Mouse (Mus musculus): Measurements from ENCODE around the gene Atpaf2.

Gene Atpaf2

GRCm38 (mm10) chr11:60406606-60407005 lies 11.7 kb downstream of the Atpaf2 start:
- in situ Hi-C loops (cut with MboI, MseI) = loop anchor here in 1 of 2 experiments (25.0 kb wide), 1 partner anchor 319 kb away; no protein-coding TSS in a partner anchor

- in situ Hi-C loops (cut with MboI, MseI) = no loop called here
These were observed 21.1 kb downstream of the Atpaf2 start for GRCm38 (mm10) chr11:60397172-60397571.

DNA sequence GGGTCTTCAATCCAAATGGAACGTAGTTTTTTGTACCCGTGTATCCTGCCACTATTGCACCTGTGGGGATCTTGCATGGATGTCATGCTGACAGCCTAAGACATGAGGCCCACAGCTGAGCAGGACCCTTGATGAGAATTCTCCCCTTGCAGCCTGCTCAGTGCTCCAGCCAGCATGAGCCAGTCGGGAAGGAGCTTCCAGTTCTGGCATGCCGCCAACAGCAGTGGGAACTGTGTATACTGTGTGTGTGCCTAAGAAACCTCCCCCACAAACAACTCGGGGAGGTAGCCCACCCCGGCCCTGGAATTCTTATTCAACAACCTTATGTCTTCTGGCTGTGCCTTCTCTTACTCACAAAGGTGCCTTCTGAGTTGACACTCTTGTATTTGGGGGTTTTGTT lies 21.7 kb downstream of the Atpaf2 start:
- in situ Hi-C loops (cut with MboI, MseI) = no loop called here

DNA sequence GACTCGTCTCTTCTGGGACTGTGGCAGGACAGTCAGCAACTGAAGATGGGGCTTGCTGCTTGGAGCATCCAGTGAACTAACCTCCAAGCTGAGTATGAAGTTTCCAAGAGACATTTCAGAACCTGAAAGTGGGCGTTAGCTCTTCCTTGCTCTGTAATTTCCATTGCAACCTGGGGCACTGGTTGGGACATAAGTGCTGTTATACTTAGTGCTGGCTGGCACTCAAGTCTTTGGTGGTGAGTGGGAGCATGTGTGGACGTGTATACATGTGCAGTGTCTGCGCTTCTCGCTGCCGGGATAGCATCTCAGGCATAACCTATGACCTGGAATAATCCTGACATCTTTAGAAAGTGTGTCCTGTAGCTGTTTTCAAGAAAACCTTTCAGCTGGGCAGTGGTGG lies 26.9 kb downstream of the Atpaf2 start:
- in situ Hi-C loops (cut with MboI, MseI) = no loop called here

DNA sequence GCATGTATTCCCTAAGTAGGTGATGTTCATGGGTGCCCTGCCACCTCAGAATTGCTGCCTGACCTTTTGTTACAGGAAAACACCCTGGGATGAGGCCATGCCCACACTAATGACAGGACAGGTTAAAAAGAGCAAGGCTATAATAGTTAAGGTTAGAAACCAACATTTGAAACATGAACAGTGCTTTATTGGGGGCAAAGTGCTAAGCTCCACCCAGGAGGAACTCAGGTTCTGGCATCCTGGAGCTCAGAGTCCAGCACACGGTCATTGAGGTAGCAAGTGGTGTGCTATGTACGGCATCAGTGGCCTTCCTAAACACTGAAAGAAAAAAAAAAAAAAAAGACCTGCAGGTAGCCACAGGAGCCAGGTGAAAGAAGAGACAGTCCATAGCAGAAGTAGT lies 30.3 kb downstream of the Atpaf2 start:
- in situ Hi-C loops (cut with MboI, MseI) = no loop called here

GRCm38 (mm10) chr11:60385946-60386345 lies 32.3 kb downstream of the Atpaf2 start:
- in situ Hi-C loops (cut with MboI, MseI) = no loop called here

GRCm38 (mm10) chr11:60384762-60385421 lies 33.4 kb downstream of the Atpaf2 start:
- in situ Hi-C loops (cut with MboI, MseI) = no loop called here

DNA sequence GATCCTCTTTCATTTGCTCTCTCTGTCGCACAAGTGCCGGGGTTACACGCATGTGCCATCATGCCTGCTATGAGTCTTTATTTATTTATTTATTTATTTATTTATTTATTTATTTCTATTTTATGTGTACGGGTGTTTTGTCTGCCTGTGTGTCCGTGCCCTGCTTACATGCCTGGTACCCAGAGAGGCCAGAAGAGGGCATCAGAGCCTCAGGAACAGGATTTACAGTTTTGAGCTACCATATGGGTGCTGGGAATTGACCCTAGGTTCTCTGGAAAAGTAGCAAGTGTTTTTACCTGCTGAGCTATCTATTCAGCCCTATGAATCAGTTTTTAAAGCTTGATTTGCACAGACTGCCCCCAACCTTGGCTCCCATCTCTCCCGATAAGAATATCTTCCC lies 34.7 kb downstream of the Atpaf2 start:
- in situ Hi-C loops (cut with MboI, MseI) = no loop called here

- in situ Hi-C loops (cut with MboI, MseI) = no loop called here
These were observed 43.8 kb downstream of the Atpaf2 start for GRCm38 (mm10) chr11:60374481-60374880.

DNA sequence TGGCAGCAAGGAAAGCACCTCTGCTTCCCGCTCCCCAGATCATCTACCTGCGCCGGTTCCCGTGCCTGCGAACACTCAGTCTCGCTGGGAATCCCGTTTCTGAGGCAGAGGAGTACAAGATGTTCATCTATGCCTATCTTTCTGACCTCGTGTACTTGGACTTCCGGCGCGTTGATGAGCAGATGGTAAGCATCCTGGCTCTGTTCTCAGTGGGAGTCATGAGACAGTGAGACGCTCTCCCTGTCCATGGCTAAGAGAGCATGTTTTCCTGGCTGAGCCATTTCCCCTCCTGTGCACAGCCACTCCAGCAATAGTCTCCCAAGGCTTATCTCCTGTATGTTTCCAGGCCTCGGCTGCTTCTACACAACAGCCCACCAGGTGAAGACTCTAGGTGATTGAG lies 47.8 kb downstream of the Atpaf2 start:
- in situ Hi-C loops (cut with MboI, MseI) = no loop called here

DNA sequence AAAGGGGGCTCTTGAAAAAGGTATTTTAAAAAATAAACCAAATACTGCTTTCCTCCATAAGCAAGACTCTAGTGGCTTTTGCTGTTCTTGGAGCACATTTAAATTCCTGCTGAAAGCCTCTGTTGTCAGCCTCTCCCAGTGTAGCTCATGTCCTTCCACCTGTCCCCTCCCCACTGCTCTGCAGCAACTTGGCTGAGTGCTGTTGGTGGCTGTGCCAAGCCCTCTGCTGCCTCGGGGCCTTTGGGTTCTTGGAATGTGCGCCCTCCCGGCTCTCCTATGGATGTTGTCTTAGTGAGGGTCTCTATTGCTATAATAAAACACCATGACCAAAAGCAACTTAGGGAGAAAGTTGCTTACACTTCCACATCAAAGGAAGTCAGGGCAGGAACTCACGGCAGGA lies 48.8 kb downstream of the Atpaf2 start:
- in situ Hi-C loops (cut with MboI, MseI) = no loop called here

DNA sequence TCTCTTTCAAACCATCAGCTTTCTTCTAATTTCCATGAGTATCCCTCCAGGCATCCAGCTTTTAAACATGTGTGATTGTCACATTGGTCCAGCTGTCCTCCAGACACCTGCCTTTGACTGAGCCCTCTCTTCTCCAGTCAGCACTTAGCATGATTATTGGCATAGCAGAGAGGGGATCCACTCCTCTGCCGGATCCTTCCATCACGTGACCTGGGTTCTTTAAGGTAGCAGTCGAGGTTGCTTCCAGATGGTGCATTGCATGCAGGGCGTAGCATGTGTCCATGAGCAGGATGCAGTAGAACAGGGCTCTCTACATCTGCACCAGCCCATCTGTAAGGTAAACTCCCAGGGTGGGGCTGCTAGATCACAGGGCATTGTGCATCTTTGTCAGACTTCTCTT lies 49.3 kb downstream of the Atpaf2 start:
- in situ Hi-C loops (cut with MboI, MseI) = no loop called here

- in situ Hi-C loops (cut with MboI, MseI) = no loop called here
These were observed 51.0 kb downstream of the Atpaf2 start for GRCm38 (mm10) chr11:60367256-60367655.

GRCm38 (mm10) chr11:60366239-60367019 lies 51.8 kb downstream of the Atpaf2 start:
- in situ Hi-C loops (cut with MboI, MseI) = no loop called here

DNA sequence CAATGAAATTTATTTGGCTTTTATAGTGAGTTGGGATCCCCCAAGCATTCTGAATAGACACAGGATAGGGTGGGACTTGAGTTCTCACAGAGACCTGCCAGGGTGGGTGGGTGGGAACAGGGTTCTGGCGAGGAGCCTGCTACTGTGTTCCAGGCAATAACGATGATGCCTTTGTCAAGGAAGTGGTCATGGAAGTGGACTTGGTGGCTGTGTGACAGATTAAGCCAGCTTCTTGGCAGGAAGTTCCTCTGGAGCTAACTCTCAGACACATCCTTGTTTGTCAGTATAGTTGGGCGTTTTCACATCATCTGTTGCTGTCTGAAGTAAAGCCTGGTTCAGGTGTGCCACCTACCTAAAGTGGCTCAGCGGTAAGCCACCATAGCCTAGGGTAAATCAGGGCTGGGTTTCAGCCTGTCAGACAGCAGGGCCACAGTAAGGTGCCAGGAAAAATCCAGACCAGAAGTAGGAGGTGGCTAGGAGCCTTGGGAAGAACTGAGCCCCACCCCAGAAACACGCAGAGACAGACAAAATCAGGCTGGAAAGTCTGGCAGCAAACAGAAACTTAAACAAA lies 57.5 kb downstream of the Atpaf2 start:
- in situ Hi-C loops (cut with MboI, MseI) = loop anchor here in 1 of 2 experiments (5.0 kb wide), 1 partner anchor 52 kb away; no protein-coding TSS in a partner anchor

DNA sequence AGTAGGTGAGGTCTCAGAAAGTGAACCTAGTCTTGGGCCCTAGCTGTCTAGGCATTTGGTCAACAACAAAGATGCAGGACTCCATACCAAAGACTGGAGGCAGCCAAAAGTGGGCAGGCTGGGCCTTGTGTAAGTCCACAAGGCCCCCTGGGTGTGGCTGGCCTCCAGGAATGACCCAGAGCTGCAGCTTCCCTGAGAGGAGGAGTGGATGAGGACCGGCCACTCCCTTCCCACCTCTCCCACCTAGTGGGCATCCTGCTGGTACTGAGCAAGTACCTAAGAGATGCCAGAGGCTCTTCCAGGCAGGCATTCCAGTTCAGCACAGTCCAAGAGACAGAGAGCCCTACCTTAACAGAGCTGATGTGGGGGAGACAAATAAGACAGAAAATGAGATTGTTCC lies 58.3 kb downstream of the Atpaf2 start:
- in situ Hi-C loops (cut with MboI, MseI) = loop anchor here (5.0 to 10.0 kb wide), 2 partner anchors 52 to 1135 kb away; partner anchors contain the start of gene Arf1 (in 1 of the 2)

- in situ Hi-C loops (cut with MboI, MseI) = loop anchor here in 1 of 2 experiments (10.0 kb wide), 1 partner anchor 1134 kb away; the partner anchor contains the start of gene Arf1
These were observed 59.1 kb downstream of the Atpaf2 start for GRCm38 (mm10) chr11:60359138-60359537.

DNA sequence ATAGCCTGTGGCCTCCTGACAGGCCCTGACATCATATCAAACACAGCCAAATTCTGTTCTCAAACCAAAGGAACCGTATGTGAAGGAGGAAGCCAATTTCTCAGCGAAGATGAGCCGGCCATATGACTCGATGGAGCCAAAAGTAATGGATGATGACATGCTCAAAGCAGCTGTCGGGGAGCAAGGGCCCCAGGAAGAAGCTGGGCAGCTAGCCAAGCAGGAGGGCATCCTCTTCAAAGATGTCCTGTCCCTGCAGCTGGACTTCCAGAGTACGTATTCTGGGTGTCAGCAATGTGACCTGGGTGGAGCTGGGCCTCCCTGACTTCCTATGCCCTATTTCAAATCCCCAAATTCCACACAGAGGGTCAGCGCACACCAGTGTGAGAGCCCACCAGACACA lies 59.7 kb downstream of the Atpaf2 start:
- in situ Hi-C loops (cut with MboI, MseI) = loop anchor here in 1 of 2 experiments (10.0 kb wide), 1 partner anchor 1134 kb away; the partner anchor contains the start of gene Arf1

- in situ Hi-C loops (cut with MboI, MseI) = loop anchor here in 1 of 2 experiments (10.0 kb wide), 1 partner anchor 1132 kb away; the partner anchor contains the start of gene Arf1
These were observed 61.1 kb downstream of the Atpaf2 start for GRCm38 (mm10) chr11:60357116-60357515.

GRCm38 (mm10) chr11:60355952-60356351 lies 62.3 kb downstream of the Atpaf2 start:
- in situ Hi-C loops (cut with MboI, MseI) = loop anchor here in 1 of 2 experiments (10.0 kb wide), 1 partner anchor 1131 kb away; the partner anchor contains the start of gene Arf1

- in situ Hi-C loops (cut with MboI, MseI) = loop anchor here in 1 of 2 experiments (10.0 kb wide), 1 partner anchor 1128 kb away; the partner anchor contains the start of gene Arf1
These were observed 65.5 kb downstream of the Atpaf2 start, which contains the start of the genes Tom1l2 and Drc3 for GRCm38 (mm10) chr11:60352559-60353411. Gene Tom1l2 (minus strand): TSS chr11:60352905. Gene Drc3 (plus strand): TSS chr11:60353329.
